Mouse (Mus musculus) duodenum, adult 2 months (tissue): ENCODE results near the gene Gnl3. TPM values are rescaled to one million over a fixed set of nuclear protein-coding genes. Genes with fewer than 3 reads are reported as not detected.

Experiments
- polyA plus RNA-seq: library from polyadenylated mRNA; depleted of rRNA; stranded (reverse); fragments of >200 nt; gene quantifications from 2 replicates; pipeline ENCODE4 v1.2.3, GENCODE M21; 2012; ENCODE audit warnings: low replicate concordance; rRNA removed

The Gnl3 gene
- polyA plus RNA-seq = 4.8 and 6.8 TPM in 2 replicates

GRCm38 (mm10) chr14:31018860-31019291, at the start of gene Gnl3, which contains the start of gene Pbrm1:
Gene Gnl3, minus strand, starts transcription at chr14:31019152.
Gene Pbrm1, plus strand, starts transcription at chr14:31019138.

GRCm38 (mm10) chr14:31001307-31002205, 17.4 kb downstream of the Gnl3 start, which contains the start of the genes Glt8d1 and Spcs1:
Gene Glt8d1, plus strand, starts transcription at chr14:31001400.
Gene Spcs1, minus strand, starts transcription at chr14:31001672.

Other genes starting within 250 kb of the Gnl3 start
- 9.2 and 14.9 TPM in 2 replicates for gene Tmem110, start 193.6 kb downstream of the Gnl3 start, polyA plus RNA-seq
- gene Mustn1, start 140.0 kb downstream of the Gnl3 start, polyA plus RNA-seq = 11.0 and 19.2 TPM in 2 replicates
- gene Itih4, start 132.7 kb downstream of the Gnl3 start, polyA plus RNA-seq = 0.05 and 1.2 TPM in 2 replicates
- gene Itih3, start 95.4 kb downstream of the Gnl3 start, polyA plus RNA-seq = 0.18 and 0.63 TPM in 2 replicates
- gene Itih1, start 75.9 kb downstream of the Gnl3 start, polyA plus RNA-seq = 0.06 TPM in 1 of 2 replicates, not detected in the other
- gene Nek4, start 67.8 kb downstream of the Gnl3 start, polyA plus RNA-seq = 0.97 and 1.9 TPM in 2 replicates
- gene Glt8d1, start 17.8 kb downstream of the Gnl3 start, polyA plus RNA-seq = 3.1 and 3.6 TPM in 2 replicates
- 44.8 and 72.3 TPM in 2 replicates for gene Spcs1, start 17.5 kb downstream of the Gnl3 start, polyA plus RNA-seq
- gene Pbrm1, start within 50 bp of the Gnl3 start, polyA plus RNA-seq = 3.9 and 4.9 TPM in 2 replicates
- 44.1 and 80.0 TPM in 2 replicates for gene Smim4, start 109.8 kb upstream of the Gnl3 start, polyA plus RNA-seq
- gene Nt5dc2, start 111.9 kb upstream of the Gnl3 start, polyA plus RNA-seq = 9.2 and 16.3 TPM in 2 replicates
- gene Stab1, start 149.5 kb upstream of the Gnl3 start, polyA plus RNA-seq = 34.2 and 62.3 TPM in 2 replicates
- gene Tnnc1, start 189.2 kb upstream of the Gnl3 start, polyA plus RNA-seq = not detected in 2 replicates
- 127 and 135 TPM in 2 replicates for gene Nisch, start 197.8 kb upstream of the Gnl3 start, polyA plus RNA-seq
- gene Sema3g, start 198.7 kb upstream of the Gnl3 start, polyA plus RNA-seq = 1.5 and 3.3 TPM in 2 replicates
- gene Phf7, start 232.2 kb upstream of the Gnl3 start, polyA plus RNA-seq = 3.1 and 3.5 TPM in 2 replicates
- gene Bap1, start 232.3 kb upstream of the Gnl3 start, polyA plus RNA-seq = 25.9 and 28.7 TPM in 2 replicates